Mouse (Mus musculus): ENCODE results near the gene Dnajc16.

Dnajc16 gene

DNA sequence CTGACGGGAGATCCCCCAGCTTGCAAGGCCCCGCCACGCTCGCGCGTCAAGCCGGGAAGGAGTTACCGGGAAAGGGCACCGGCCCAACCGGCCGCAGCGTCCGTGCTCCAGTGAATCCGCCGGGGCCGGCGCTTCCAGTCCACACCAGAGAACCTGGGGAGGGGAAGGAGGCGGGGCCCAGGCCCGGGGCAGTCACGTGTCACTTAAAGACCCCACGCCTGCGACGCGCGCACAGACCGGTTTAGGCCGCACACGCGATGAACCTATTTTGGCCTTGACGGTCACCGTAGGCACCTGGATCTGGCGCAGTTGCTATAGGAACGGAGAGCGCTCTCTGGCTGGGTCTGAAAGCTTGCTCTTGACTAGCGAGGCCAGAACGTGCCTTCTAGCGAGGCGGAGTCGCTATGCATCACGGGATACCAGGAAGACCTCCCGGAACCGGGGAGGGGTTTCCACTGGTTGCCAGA lies at the start of gene Dnajc16:
TSS of gene Dnajc16 (minus strand) at position 408 of the 467 bp plus-strand sequence.
- DNase-seq (ENCODE audit: low read depth) = peak; percentile 98

DNA sequence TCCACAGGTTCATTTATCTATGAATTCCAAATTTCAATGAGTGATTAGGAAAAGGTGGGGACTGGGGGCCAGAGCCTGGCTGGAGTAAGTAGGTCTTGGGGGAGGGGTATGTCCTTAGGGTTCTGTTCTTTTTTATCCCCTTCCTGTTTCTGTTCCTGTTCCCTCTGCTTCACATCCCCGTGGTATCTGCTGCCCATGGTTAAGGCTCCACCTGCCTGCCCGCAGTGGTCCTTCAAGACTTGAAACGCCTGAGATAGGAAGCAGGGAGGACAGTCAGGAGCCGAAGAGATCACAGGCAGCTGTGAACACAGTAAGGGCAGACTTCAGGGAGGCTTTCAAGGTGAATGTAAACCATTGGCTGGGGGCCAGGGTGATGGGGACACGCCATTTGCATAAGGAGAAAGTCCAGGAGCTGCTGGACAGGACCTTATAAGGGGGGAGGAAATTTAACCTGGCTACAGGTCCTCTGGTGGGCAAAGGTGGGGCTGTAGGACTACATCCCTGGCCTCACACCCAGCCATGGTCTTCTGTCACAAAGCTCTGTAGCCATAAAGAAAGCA lies 43.9 kb upstream of the Dnajc16 start:
- no peak for DNase-seq (ENCODE audit: low read depth)

DNA sequence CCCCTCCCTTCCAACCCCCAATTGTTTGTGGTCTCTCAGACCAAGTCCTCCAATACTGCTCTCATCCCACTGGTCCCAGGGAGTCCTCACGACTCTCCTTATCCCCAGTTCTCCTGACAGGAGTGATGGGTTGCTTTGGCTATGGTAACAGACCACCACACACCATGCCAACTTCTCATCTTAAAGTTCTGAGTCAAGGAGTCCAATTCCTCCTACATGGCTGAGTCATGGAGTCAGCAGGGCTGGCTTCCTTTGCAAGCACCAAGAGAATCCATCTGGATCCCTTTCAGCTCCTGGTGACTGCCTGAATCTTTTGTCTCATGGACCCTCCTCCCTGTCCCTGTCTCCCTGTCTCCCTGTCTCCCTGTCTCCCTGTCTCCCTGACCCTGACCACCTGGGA lies 43.2 kb upstream of the Dnajc16 start:
- DNase-seq (ENCODE audit: low read depth) = no peak

DNA sequence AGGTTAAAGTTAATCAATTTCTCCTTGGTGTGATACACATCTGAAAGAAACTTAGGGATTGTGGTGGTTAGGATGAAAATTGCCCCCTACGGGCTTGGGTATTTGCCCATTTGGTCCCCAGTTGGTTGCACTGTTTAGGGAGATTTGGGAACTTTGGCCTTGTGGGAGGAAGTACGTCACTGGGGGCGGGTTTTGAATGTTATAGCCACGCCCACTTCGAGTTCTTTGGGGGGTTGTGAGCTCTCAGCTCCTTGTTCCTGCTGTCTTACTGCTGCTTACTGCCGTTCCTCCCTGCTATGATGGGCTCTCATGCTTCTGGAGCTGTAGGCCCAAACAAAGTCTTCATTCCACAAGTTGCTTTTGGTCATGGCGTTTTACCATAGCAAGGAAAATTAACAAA lies 40.6 kb upstream of the Dnajc16 start:
- DNase-seq (ENCODE audit: low read depth) = no peak

DNA sequence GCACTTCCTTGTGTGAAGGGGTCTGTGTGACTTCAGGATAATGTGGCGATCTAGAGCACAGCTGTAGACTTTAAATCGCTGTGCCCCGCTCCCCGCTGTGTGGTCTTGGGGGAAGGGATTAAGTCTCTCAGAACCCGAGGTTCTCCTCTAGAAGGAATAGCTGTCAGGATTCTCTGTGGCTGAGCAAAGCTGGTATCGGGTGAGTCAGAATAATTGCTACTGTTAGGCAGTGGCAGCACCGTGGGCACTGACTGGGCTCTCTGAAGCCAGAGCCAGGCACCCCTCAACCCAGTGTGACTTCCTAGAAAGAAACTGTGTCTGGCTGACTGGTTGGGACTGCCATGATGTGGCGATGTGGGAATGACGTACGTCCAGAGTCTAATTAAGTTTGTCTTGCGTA lies 39.6 kb upstream of the Dnajc16 start:
- no peak for DNase-seq (ENCODE audit: low read depth)

DNA sequence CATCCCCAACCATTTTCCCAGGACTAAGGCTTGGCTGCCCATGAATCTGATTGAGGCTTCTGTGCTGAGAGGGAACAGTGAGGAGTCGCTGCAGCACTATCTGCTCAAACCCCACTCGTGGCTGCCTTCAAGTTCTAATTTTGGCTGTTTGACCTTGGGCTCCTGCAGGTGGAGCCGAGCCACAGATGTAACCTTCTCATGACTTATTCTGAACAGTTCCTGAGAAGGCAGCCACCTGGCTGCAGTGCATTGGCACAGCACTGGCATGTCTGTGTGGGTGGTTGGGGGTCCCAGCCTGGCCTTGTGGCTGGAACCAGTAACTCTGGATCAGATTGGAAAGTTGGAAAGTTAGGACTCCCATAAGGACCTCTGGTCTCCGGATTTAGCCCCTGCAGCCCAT lies 37.4 kb upstream of the Dnajc16 start:
- no peak for DNase-seq (ENCODE audit: low read depth)

DNA sequence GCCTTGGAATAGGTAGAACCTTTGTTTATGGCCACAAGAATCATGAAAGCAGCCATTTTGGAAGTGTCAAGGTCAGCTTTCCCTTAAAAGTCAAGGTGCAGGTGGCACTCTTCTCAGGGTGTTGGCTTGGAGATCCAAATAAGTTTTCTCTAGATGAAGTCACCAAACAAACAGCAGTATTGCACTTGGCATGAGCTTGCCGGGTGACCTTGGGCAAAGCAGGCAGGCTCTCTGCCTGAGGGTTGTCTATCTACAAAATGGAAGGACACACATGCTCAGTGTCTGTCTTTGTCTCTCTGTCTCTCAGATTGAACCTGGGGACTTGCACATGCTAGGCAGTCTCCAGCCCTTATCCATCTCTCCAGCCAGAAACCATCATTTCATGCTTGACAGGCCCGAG lies 36.7 kb upstream of the Dnajc16 start:
- no peak for DNase-seq (ENCODE audit: low read depth)

DNA sequence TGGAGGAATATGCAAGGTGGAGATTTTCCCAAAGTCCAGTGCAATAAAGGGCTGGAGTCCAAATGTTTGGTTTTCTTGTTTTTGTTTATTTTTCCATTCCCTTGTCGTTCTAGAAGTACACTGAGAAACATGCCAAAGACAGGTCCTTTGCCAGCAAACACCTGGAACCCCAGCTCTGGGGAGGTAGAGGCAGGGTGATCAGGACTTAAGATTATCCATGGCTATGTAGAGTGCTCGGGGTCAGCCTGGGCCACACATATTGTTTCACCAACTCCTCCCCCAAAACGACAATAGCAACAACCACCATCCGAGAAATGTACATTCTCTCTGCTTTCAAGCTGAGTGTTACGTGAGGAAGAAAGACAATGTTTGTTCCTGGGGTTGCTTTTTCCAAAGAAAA lies 35.3 kb upstream of the Dnajc16 start, which contains the start of gene Cela2a:
TSS of gene Cela2a (minus strand) at position 101 of the 400 bp plus-strand sequence.
- no peak for DNase-seq (ENCODE audit: low read depth)

DNA sequence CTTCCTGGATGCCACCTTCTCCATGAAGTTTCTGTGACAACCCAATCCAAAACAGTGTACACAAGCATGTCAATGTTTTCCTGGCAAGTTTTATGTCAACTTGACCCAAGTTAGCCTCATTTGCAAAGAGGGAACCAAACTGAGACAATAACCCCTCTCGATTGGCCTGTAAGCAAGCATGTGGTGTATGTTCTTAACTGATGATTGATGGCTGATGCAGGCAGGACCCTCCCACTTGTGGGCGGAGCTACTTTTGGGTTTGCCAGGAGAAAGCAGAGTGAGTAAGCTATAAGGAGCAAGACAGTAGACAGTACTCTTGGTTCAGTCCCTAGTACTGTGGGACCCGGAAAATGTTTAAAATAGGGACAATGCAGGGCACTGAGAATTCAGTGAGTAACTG lies 32.2 kb upstream of the Dnajc16 start:
- DNase-seq (ENCODE audit: low read depth) = peak; percentile 13

DNA sequence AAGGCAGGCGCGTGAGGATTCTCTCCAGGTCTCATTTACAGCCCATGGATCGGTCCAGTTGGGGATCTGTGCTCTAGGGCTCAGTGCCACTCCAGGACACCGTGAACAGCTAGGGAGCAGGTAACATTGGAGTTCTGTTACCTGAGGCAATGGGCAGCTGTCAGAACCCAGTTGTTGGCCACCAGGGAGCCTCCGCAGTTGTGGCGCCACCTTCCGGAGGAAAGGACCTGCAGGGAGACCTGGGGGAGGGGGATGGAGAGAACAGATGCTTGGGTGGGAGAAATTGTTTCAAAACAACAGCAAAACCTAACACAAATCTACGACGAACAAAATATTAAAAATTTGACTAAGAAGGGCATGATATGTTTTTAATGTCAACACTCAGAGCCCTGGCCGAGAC lies 31.4 kb upstream of the Dnajc16 start:
- no peak for DNase-seq (ENCODE audit: low read depth)

DNA sequence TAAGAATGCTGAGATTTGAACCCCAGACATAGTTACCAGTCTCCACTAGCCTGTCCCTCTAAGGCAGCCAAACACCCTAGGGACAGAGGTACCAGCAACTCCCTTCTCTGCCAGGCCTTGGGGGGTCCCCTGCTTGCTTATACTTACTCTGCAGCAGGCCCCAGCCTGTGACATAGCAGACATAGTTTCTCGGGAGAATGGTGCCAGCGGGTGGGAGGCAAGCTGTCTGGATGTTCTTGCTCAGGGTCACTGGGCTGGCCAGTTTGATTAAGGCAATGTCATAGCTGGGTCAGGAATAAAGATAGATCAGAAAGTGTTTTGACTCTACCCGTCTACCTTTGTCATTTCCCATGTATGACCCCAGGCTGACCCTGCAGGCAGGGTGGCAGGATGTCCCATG lies 30.4 kb upstream of the Dnajc16 start:
- no peak for DNase-seq (ENCODE audit: low read depth)

DNA sequence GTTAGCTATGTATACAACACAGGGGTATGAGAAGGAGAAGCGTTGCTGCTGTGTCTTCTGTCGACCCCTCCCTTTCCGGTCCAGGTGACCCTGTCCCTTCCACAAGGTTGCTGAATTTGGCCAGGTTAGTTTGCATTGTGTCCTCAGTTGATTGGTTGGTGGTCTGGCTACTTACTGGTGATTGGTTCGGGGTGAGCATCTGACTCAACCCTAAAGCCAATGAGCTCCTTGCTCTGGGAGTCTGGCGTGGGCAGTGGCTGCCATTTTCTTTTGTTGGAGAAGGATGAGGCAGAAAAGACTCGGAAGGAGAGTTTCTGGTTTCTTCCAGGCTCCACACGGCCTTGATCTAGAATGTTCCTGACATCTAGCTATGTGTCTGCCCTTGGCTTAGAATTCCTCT lies 28.6 kb upstream of the Dnajc16 start:
- no peak for DNase-seq (ENCODE audit: low read depth)

DNA sequence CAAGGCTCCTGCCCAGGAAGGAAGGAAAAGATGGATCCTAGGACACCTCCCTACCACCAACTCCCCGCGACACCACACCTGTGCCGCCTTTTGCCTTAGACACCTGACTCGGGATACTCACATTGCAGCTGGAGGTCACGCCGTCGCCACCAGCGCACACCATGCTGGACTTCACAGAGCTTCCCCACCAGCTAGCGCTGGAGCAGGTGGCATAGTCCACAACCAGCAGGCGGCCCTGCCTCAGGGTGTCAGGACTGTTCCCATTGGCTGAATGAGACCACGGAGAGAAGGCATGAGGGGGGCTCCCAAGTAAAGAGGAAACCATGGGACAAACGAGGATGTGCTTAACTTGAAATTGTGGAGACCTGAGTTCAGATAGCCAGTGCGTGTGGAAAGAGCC lies 28.1 kb upstream of the Dnajc16 start:
- no peak for DNase-seq (ENCODE audit: low read depth)

DNA sequence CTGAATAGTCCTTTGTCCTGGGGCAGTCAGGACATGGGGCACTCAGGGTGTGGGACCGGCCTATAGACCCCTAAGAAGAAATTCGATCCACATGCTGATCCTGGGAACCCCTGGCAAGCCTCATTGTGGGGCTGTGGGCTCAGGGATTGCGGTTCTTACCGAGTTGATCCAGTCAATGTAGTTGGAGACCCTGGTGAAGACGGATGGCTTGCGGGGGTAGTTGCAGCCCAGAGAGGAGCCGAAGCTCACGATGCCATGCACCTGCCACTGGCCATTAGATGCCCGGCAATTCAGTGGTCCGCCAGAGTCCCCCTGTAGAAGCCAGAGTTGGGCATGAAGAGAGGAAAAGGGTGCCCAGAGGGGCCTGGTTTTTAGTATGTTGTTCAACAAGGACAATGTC lies 27.0 kb upstream of the Dnajc16 start:
- DNase-seq (ENCODE audit: low read depth) = no peak

DNA sequence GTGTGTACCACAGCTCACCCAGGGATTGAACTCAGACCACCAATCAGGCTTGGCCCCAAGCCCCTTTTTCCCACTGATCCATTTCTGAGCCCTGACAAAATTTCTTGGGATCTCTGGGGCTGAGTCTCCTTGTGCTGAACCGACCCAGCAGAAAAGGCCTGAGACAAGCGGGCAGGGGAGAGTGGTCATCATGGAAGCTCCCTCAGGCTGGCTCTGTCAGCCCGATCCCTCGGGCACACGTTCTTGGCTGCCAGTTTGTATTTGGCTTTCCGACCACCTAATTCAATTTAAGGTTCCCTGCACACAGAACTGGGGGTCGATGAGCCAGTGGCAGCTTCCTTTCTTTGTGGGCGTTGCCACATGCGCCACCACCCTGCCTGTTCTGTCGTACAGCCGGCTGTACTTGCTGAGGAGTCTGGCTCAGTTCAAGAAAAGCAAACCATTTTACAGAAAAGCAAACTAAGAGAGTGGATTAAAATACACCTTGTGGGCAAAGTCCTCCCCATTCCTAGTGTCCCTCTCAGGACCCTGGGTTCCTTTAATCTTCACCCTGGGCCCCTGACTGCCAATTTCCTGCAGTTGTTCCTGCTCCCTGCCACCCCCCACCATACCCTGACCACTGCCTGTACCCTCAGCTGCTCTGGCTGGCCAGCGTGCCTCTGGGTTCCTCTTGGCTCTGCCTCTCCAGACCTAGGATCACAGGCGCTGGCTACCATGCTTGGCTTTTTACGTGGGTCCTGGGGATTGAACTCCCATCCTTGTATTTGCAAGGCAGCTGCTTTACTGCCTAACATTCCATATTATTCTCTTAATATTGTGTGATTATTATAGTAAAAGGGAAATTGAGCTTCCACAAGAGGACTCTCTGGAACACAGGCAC lies 26.3 kb upstream of the Dnajc16 start:
- no peak for DNase-seq (ENCODE audit: low read depth)

DNA sequence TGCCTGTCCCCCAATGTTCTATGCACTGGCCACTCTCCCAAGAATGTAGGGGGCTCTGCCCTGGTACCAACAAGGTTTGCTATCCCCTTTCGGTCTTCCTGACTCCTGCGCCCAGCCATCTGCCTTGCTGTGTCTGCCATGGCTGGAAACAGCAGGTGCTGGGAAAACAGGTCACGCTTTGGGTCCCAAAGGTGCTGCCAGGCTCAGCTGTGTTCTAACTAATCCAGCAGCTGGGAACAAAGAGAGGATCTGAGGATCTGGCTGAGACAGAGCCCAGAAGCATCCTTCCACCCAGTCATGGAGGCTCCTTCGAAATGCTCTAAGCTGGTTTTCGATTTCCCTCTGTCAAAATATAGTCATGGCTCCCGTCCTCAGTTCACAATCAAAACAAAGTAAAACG lies 25.5 kb upstream of the Dnajc16 start:
- DNase-seq (ENCODE audit: low read depth) = no peak

DNA sequence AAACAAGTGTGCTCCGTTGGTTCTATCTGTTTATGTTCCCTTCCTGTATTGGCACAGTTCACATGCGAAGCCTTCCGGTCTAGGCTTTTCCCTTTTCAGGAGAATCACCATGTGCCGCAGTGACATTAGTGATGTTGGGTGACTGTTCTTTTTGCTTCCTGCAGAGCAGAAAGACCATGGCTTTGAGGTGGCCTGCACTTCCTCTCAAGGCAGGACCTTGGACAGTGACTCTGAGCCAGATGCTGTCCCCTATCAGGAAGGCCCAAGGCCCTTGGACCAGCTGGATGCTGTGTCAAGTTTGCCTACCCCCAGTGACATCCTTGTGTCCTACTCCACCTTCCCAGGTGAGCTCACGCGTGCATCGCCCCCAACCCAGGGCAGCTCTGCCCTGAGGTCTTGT lies 20.6 kb upstream of the Dnajc16 start:
- DNase-seq (ENCODE audit: low read depth) = no peak

DNA sequence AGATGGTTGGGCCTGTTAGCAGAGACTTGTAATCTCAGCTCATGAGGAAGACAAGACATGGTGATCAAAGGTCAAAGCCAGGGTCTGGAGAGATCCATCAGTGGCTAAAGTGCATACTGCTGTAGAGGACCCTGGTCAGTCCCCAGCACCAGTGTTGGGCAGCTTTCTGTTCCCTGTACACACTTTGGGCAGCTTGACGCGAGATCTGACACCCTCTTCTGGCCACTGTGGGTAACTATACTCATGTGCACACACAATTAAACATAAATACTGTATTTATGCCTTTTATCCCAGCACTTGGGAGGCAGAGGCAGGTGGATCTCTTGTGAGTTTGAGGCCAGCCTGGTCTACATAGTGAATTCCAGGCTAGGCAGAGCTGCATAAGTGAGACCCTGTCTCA lies 20.2 kb upstream of the Dnajc16 start:
- DNase-seq (ENCODE audit: low read depth) = no peak

DNA sequence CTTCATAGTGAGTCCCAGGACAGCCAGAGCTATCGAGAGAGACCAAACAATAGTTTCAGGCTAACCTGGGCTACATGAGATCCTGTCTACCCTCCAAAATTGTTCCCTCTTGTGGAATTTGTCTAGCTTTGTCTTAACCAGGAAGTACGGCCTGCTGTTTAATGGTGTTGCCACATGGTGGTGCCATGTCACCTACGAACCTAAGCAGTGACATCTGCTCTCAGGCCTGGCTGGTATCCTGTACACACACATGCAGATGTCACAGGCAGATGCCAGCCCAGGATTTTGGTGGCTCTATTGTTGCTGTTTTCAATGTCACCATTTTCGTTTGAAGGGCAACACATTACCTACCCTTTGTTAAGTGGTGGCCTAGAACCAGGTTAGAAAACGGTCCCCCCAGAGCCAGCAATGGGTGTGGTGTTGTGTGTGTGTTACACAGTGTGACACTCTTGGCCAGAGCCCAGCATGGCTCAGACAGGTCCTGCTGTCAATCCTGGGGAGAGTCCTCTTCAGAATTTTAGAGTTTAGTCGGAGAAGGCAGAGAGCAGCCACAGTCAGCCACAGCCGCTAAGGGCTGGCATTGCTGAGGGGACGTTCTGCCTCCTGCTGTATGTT lies 19.2 kb upstream of the Dnajc16 start:
- DNase-seq (ENCODE audit: low read depth) = peak; percentile 55

DNA sequence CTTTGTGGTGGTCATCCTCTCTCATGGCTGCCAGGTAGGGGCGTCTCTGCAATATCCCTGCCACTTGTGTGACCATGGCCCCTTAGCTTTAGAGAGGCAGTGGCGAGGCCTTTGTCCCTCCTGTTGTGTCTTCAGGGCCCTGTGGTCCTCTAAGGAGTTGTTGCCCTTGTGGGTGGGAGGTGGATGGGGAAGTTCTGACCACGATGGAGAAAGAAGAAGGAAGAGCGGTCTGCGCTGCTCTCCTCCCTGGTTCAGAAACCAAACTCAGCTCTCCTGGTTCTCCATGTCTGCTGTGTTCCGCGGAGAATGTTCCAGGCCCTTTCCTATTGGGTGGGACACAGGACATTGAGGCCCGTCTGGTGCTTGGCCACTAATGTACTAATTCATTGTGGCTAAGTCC lies 15.2 kb upstream of the Dnajc16 start:
- DNase-seq (ENCODE audit: low read depth) = no peak

DNA sequence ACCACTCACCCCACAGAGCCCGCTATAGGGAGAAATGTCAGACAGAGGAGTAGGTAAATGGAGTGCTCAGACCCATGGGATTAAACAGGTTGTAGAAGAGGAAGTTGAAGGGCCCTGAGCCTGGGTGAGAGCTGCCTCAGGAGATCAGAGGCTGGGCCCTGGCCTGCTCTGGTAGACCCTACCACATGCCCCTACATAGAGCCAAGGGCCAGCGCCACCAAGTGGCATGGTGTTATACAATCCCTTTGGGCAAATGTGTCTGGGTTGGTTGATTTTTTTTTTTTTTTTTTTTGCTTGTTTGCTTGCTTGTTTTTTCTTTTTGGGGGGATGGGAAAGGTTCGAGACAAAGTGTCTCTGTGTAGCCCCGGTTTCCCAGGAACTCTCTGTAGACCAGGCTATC lies 13.4 kb upstream of the Dnajc16 start:
- no peak for DNase-seq (ENCODE audit: low read depth)

DNA sequence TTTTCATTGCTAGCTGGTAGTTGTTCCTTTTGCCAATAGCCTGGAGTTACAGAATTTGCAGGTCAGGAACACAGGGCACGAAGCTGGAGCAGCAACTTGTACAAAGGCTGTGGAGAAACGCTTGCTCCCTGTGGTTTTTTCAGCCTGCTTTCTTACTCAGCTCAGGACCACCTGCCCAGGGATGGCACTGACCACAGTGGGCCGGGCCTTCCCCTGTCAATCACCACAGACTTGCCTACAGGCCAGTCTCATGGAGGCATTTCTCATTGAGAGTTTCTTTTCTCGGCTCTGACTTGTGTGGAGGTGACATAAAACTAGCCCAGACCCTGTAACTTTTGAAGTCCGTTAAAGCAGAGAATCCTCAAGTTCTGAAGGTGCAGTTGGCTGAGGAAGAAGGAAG lies 6.8 kb upstream of the Dnajc16 start:
- DNase-seq (ENCODE audit: low read depth) = no peak

DNA sequence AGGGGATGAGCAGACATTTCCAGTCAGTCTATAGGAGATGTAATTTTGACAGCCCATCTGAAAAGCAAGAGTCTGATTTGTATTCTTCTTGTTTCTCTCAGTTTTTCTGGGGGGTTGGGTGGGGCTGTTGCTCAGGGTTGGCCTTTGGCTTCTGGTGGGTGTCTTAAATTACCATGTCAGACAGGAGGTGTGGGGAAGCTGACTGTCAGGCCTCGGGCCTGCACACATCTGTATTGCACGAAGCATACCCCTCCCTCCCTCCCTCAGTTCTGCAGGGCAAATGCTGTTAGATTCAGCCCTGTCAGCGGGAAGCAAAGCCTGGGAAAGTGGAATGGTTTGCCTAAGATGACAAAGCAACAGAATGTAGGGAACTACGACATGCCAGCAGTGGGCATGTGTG lies 6.2 kb upstream of the Dnajc16 start:
- DNase-seq (ENCODE audit: low read depth) = no peak

Data from naive thymus-derived CD4-positive, alpha-beta T cell, adult 2 months (primary cell).